Mouse (Mus musculus) mouse trophoblast stem cell (cell line): ENCODE results near the gene Ccp110.

Experiments
- in situ Hi-C, 2 experiments: fragments of 300-500 bp; cut with MseI, MboI; formaldehyde crosslinking; loops; 2 replicates in 1 of 2; 3 replicates in 1 of 2; pipeline ENCODE4 v1.15.1; 2025

The Ccp110 gene

DNA sequence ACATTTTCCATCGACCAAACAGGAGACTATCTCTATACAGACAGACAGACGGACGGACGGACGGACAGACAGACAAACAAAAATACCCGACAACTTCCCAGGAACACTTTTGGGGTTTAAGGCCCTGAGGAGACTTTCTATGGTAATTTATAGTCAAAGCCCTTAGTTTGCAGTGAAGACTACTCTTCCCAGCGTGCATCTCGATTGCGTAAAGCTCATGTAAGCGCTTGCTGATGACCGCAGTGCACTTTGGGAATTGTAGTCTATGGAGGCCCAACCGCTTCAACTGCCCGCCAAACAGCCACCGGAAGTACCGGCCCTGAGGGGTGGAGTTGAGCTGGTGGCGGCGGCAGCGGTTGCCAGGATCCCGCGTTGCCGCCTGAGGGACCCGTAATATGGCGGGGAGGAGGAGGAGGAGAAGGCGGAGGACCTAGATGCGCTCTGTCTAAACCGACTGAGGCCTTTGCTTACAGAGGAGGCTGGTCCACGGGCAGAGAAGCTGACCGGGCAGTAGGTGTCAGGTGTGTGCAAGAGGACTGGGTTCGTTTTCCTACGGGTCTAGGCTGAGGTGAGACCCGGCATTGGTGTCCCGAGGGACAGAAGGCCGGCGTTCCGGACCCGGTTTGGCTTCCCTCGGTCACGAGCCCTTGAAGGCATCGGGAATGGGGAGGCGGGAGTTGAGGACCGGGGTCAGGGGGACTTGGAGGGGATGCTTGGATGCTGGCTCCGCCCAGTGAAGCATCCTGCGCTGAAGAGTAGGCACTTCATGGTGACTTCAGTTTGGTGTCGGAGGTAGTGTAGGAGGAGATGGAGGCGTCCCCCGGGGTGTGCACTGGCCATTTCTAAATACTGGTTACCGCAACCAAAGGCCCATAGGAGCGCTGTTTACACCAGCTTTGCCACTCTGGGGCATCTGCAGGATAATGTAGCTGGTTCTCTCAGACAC lies at the start of gene Ccp110:
Gene Ccp110 (plus strand): TSS at position 325 of the 946 bp plus-strand sequence.
- in situ Hi-C loops = no loop called here

DNA sequence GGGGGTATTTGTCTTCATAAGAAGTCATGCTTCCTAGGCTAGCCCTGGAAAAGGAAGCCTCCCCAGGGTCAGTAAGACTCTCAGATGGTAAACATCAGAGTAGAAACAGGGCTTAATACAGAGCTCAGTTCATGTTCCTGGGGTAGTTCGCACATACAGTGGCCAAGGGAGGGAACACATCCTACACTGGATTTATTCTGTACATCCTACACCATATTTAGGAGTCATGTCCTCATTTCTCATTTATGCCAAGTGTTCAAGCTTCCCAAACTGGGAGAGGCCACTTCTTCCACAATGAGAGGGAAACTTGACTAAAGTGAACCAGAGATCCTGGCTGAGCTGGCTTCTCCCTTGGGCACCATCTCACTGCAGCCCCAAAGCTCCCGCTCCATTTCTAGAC lies 44.6 kb upstream of the Ccp110 start:
- in situ Hi-C loops = no loop called here

DNA sequence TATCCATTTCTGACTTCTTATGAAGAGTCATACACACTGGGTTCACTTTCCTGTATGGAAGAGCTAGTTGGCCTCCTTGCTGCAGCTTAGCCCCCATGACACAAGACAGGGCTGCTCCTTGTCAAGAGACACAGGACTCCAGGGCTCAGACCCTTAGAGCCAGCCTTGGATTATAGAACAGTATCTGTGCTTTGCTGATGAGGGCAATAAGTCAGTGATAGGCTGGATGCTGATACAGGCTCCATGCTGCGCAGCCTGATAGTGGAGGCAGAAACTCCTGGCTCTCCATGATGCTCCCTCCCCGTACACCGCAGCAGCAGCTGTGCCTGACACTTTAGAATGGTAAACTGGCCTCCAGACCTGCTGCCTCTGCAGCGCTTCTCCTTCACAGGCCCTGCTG lies 42.2 kb upstream of the Ccp110 start:
- in situ Hi-C loops = no loop called here

DNA sequence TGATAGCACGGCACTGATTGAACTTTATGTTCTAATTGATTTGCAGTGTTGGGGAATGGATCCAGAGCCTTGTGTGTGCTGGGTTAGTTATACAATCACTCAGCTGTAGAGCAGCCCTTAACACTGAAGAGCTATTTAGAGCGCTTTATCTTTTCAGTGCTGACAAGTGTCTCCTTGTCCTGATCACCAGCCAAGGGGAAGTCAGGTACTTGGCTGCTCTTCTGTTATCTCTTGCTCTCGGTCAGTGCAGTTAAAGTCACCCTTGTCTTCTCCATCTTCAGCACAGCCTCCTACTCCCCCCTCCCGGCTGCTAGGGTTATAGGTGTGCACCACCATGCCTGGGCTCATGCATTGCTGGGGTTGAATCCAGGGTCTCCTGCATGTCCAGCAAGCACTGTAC lies 35.5 kb upstream of the Ccp110 start:
- in situ Hi-C loops = no loop called here

DNA sequence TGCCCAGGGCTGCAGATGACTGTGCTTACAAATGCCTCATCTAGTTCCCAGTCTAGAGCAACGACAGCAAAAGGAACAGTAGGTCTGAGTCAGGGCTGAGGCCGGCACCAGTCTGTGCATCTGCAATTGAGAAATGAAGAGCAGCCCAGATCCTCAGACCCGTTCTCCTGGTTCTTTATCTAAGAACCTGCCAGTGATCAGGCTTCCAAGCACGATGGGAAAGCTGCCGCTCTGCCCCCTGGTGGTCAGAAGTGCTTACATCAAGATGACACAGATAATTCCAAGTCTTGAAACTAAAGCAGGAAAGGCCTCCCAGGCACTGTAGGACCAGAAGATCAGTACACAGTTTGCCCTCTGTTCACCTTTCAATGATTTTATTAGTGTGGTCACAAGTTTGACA lies 24.2 kb upstream of the Ccp110 start:
- in situ Hi-C loops = loop anchor here (5.0 kb wide), 1 partner anchor 91 kb away; the partner anchor contains the start of gene Tmc5 (in 2 of the 2)

DNA sequence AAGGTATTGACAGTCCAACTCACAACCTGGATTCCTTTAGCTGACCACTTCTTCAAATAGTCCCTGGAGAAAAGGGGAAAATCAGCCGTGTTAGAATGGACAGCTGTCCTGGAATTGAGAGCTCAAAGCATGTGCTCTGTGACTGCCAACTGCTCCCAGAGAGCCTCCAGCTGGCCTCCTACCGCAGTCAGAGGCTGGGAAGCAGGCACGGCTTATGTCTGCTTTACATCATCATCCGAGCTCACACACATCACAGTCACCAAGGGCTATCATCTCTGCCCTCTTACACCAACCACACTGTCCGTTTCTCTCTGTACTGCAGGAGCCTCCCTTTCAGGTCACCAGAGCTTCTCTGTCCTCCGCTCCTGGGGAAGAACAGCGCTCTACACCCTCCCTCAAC lies 23.3 kb upstream of the Ccp110 start:
- in situ Hi-C loops = loop anchor here (5.0 kb wide), 1 partner anchor 92 kb away; the partner anchor contains the start of gene Tmc5 (in 2 of the 2)

DNA sequence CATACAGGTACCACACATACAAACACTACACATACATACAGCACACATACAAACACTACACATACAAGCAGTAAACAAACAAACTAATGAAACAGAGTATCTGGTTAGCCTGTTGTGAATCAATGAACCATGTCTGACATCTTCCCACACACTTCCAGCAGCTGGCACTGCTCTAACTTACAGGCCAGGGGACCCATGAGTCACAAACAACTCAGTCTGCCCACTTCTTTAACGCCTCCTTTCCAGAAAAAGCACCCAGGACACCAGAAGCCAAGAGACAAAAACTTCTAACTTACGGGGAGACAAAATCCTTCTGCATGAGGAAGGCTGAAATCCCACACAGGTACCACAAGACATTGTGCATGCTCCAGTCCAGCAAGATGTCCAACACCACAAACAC lies 21.1 kb upstream of the Ccp110 start:
- in situ Hi-C loops = no loop called here

DNA sequence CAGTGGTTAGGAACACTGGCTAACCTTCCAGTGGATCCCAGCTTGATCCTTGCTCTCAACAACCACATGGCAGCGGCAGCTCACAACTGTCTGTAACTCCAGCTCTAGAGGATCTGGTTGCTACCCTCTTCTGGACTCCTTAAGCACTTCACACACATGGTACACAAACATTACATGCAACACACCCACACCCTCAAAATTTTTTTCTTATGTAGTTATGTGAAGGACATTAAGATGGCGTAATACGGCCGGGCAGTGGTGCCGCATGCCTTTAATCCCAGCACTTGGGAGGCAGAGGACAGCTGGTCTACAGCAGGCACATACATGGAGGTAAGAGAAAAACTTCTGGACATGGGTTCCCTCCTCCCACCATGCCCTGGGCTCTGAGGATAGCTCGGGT lies 16.2 kb upstream of the Ccp110 start:
- in situ Hi-C loops = no loop called here

DNA sequence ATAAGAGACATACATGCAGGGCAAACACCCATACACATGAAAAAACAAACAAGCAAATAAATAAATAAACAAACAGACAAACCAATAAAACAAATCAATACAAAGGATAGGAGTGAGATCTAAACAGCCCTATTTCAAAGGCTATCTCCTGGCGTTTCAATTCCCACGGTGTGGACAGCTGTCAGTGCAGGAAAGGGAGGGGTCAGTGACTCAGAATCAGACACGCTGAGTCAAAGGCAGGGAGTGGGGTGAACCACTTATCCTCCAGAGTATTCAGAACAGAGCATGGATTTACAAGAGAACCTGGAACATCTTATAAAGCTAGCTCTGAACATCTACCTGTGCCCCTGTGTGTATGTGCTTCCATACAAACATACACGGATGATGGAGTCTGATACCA lies 15.2 kb upstream of the Ccp110 start:
- in situ Hi-C loops = no loop called here

DNA sequence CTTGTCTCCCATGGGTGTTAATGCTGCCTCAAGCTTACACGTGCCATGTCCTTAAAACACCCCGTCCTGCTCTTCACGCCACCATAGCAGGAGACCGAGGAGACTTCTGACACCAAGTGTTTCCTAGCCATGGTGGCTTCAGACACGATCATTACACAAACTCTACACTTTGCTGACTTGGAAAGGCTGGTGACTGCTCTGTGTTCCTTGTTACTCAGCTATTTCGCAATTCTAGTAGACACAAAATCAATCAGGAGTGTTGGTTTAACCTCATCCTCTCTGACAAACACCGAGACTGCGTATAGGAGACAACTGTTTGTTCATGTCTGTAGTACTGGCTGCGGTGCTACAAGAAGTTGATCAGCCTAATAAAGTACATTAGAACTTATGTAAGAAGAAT lies 13.5 kb upstream of the Ccp110 start:
- in situ Hi-C loops = no loop called here

DNA sequence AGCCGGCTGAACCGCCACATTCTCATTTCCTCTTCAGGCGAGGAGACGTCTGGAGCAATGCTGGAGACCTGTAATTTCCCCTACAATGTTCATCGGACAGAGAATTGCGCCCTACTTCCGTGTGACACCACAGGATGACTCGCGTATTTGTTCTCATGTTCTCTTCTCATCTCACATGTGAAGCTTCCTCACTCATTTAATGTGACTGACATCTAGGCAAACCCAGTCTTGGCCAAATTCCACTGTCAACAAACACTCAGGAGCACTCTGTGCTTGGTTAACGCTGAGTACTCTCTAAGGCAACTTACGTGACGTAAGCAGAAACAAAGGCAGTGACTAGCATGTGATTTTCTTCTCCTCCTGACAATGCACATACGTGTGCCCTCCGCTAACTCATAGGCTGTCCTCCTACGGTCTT lies 9.2 kb upstream of the Ccp110 start:
- in situ Hi-C loops = no loop called here

DNA sequence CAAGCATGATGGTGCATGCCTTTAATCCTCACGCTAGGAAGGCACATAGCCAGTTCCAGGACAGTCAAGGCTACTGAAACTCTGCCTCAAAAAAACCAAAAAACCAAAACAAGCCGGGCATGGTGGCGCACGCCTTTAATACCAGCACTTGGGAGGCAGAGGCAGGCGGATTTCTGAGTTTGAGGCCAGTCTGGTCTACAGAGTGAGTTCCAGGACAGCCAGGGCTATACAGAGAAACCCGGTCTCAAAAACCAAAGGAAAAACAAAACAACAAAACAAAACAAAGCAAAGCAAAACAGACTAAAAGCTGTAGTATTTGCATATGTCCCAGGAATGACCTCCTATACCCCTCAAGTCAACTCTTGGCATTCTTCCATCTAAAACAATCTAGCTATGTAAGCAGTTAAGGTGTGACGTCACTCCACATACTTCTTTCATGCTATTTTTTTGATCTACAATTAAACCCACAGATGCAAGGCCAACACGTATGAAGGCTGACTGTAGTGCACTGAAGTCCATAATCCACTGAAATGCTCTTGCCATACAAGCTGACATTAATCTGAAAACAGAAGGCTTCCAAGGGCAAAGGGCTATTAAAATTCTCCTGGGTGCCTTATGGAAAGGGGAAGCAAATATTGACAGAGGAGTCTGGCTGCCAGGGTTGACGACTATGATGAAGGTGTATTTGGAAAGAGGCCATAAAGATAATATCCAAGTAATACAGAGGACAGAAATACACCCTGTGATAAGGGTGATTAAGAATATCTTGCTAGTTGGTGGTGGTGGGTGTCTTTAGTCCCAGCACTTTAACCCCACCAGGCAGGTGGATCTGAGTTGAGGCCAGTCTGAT lies 8.1 kb upstream of the Ccp110 start:
- in situ Hi-C loops = no loop called here

DNA sequence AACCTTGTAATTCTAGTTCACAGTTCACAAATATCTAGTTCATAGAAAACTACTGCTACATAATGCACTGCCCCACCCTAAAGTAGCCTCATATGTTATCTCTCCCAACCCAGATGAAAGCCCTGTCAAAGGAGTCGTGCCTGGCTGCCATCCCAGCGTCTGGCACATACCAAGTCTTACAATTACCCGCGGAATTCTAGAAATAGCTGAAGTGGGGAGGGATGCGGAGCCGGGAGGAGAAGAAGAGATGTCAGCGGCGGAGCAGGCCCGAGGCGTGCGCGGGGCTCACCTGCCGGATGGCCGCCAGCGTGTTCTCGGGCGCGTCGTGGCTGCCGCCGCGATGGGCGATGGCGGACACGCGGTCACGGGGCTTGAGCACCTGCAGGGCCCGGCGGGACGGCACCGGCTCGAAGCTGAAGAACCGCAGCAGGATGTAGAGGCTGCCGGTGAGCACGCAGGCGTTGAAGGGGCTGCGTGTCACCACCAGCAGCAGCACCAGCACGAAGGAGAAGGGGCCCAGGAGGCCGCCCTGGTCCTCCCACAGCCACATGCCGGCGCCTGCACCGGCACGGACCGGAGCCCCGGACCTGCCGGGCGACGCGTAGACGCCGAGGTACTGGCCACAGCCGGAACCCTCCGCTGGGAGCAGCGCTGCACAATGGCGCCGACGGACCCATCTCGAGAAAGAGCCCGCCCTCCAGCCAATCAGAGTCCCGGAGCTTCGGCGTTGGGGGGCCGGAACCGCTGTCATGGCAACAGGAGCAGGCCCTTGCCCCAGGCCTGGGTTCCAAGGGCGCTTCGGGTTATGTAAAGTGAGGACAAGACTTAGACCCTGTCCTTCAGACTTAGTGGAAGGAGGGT lies 7.0 kb upstream of the Ccp110 start, which contains the start of gene Gde1:
Gene Gde1 (minus strand): TSS at position 678 of the 861 bp plus-strand sequence.
- in situ Hi-C loops = no loop called here

DNA sequence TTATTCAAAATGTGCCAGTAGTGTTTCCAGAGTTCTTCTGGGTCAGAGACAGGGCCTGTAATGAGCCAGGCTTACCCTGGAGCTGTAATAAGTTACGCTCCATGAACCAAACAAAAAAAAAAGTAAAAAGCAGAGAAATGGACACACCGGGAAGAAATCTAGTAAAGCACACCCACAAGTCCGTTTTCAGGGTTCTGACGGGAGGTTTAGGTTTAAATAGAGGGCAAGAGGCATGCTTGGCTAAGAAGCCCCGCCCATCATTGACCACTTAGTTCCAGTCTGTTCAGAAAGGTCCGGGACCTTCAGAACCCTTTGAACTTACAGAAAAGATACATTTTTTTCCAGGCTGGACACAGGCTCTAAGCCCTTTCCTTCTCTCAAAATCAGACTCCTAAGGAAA lies 6.3 kb upstream of the Ccp110 start:
- in situ Hi-C loops = no loop called here

DNA sequence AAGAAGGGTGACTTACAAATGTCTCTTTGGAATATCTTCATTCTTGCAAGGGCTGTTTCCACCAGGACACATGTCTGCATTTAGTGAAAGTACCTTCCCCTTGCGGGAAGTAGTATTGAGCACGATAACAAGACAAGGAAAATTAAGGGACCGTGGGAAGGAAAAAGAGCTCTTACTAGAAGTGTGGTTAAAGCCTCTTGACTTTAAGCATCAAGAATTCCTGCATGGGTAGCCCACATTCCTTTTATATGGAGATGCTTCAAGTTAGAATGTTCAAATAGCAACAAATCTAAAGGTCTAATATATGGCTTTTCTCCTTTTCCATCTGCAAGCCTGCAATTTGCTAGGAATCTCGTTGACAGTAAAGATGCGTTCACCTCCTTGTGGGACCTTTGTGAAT lies 5.9 kb upstream of the Ccp110 start:
- in situ Hi-C loops = no loop called here

DNA sequence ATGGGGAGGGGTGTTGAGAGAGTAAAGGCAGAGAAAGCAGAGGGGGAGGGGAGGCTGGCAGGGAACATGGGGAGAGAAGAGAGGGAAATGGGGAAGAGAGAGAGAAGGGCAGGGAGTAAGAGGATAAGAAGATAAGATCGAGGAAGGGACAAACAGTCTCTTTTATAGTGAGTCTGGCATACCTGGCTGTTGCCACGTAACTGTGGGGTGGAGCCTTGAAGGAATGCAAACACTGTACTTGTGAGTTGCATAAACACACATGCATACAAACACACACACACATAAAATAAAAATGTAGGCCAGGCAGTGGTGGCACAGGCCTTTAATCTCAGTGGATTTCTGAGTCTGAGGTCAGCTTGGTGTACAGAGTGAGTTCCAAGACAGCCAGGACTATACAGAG lies 5.1 kb upstream of the Ccp110 start:
- in situ Hi-C loops = no loop called here

DNA sequence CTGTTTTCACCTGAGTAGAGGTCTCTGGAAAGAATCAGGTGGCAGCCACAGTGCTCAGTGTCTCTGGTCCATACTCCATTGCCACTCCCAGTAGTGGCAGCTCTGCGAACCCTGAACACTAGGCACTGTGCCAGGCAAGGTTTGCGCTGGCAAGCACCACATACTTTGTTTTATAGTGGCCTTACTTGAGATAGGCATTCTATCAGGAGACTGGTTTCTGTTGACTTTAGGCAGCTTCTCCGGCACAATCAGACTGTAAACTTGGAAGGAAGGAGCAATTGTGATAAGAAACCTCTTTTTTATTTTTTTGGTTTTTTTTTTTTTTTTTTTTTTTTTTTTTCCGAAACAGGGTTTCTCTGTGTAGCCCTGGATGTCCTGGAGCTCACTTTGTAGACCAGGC lies 4.3 kb upstream of the Ccp110 start:
- in situ Hi-C loops = no loop called here

DNA sequence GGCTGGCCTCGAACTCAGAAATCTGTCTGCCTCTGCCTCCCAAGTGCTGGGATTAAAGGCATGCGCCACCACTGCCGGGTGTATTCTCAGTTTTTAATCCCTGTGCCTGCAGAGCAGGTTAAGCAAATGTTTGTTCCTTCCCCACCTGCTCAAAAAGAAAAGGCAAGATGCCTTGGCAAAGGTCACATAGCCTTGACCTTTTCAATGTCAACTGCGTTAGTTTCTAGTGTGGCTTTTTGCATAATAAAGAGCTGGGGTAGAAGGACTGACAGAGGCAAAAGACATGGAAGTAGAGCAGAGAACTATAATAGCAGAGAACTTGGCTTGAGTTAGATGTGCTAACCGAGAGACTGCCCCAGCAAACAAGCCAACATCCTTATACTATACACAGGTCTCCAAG lies 1.6 kb upstream of the Ccp110 start:
- in situ Hi-C loops = no loop called here

DNA sequence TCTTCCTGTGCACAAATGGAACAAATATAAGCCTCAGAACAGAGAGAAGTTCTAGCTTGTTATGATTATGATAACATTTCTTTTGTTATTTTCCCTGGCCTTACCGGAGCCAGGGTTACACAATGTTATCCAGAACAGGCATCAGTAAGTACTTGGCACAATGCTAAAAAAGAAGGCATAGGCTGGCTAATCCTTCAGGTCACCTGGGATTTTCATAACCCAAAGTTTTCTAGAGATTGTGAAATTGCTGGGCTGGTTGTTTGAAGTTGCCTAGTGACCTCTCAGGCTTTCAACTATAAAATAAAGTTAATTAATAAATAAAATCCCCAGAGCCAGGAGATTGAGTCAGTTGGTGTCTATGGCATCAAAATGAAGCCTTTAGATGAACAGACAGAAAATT lies 2.5 kb downstream of the Ccp110 start:
- in situ Hi-C loops = no loop called here

DNA sequence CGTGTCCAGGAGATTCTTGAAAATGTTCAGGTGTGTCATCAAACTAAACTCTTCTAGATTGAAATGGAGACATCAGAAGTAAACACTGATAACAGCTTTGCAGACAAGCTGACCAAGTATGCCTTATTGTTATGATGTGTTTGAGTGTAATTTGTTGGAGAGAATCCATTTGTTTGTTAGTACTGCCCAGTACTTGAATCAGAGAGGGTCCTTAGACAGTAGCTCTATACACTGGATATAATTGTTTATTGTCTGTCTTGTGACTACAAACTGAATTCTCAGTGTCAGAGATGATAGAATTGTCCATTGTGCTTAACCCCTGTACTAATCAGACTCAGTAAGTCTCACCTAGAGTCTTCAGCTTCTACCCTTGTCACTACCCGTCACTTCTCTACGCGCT lies 5.7 kb downstream of the Ccp110 start:
- in situ Hi-C loops = no loop called here

DNA sequence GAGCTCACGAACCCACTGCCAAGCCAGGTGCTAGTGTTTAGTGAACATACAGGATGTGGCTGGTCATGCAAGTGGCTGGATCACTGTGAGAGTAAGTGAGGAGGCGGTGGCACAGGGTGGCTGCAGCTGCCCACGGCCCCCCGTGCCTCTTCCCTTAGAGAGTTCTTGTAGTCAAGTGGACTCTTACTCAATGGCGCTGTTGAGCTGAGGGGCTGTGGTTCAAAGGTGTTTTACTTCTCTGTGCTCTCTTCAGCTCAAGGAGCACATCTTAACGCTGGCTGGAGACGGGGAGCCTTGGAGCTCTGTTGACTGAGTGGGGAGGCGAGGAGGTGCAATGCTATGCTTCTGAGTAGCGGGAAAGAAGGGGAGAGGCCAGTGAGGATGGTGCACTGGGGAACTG lies 11.6 kb downstream of the Ccp110 start:
- in situ Hi-C loops = no loop called here

DNA sequence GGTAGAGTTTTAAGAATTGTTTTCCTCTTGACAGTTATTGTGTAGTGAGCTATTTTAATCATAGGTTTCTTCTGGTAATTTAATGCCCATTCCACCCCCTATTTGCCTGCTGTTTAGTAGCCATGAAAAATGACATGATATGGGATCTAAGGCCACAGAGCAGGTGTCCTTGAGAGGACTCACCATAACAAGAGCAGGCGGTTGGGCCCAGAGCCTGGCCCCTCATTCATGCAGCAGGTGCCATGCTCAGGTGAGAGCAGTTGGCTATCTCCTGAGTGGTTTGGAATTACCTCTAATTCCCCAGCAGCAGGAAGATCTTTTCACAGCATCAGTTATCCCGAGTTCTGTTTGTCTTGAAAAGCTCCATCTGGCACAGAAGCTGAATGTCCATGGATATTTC lies 13.1 kb downstream of the Ccp110 start:
- in situ Hi-C loops = no loop called here
